Mouse (Mus musculus): Measurements from ENCODE around the gene Ankle2. TPM values are rescaled to one million over a fixed set of nuclear protein-coding genes. Genes with fewer than 3 reads are reported as not detected.

Ankle2 gene
- polyA plus RNA-seq, 1 experiment from 2014 or later = 32.2 TPM

GRCm38 (mm10) chr5:110285770-110286445, 55.1 kb downstream of the Ankle2 start, which contains the start of the genes Pxmp2 and Pole:
Gene Pxmp2 (minus strand): TSS chr5:110286186.
Gene Pole (plus strand): TSS chr5:110286306.
- Histone ChIP-seq H3K4me3 (replicated peaks) (peak within 1 kb of the TSS; percentile 71), H3K27ac (peak within 1 kb of the TSS; percentile 79), H3K9ac (peak within 1 kb of the TSS; percentile 81), H3K36me3 (peaks cover 21% of the 10 kb centered on the region), H3K27me3 (peaks cover 7% of the 10 kb centered on the region; the same call in 1 of the 2 replicates), H3K9me3 (replicated peaks) (no peaks in the 10 kb centered on the region), H3K4me1 (peaks cover 24% of the 10 kb centered on the region), H3K4me2 (peak within 1 kb of the TSS; percentile 83)
- under 1% methylated on average over 62 of the region's 64 CpGs for WGBS
- ATAC-seq (replicated peaks; ENCODE audit: low FRiP score) = peak; percentile 99

DNA sequence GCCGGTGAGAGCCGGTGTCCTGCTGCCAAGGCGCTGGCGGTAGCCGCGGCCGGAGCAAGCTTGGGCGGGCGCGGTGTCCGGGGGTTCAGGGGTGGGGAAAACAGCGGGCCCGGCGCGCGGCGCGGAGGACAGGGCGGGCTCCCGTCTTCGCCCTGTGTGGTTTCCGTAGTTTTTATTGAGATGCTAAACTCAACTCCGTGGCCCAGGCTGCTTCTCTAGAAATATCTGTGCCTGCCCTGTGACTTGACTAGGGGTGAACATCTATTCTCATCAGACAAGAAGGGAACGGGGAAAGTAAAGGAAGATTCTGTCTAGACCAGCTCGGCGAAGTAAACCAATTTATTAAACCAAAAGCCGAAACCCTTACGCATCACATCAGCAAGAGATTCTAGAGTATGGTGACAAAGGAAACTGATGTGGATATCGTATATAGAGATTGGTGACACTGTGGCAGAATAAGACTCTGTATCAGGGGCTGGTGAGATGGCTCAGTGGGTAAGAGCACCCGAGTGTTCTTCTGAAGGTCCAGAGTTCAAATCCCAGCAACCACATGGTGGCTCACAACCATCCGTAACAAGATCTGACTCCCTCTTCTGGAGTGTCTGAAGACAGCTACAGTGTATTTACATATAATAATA, 55.8 kb downstream of the Ankle2 start:
- ATAC-seq (replicated peaks; ENCODE audit: low FRiP score) = peak; percentile 78
- Histone ChIP-seq H3K9me3 (replicated peaks) (no peaks in the 10 kb centered on the region), H3K4me3 (replicated peaks) (peak overlapping the region; percentile 71), H3K27ac (peak overlapping the region; percentile 79), H3K4me2 (peak overlapping the region; percentile 83), H3K36me3 (peaks cover 27% of the 10 kb centered on the region), H3K4me1 (peaks cover 24% of the 10 kb centered on the region), H3K27me3 (peaks cover 7% of the 10 kb centered on the region; the same call in 1 of the 2 replicates), H3K9ac (peak overlapping the region; percentile 81)
- 2% methylated on average over 31 of the region's 31 CpGs for WGBS

- H3K9me3 ChIP-seq (replicated peaks) = no peaks in the 10 kb centered on the region
- peak overlapping the region; percentile 81 for H3K9ac ChIP-seq
These were observed 56.3 kb downstream of the Ankle2 start for GRCm38 (mm10) chr5:110287084-110287475.

DNA sequence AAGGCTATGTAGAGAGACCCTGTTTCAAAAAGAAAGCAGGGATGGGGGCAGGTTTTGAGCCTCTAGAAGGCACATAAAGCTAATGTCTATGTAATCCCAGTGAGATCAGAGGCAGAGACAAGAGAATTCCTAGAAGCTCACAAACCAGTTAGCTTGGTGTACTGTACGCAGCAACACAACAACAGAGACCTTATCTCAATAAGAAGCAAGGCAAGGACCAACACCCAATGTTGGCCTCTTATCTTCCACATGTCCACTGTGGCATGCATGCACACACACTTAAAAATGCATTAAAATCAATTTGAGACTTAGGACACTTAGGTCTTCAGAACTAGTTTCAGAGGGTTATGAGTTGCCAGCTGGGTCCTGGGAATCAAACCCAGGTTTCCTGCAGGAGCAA, 60.8 kb downstream of the Ankle2 start:
- no peak overlapping the region for H3K27ac ChIP-seq
- H3K27me3 ChIP-seq = no peaks in the 10 kb centered on the region
- ATAC-seq (replicated peaks; ENCODE audit: low FRiP score) = no peak
- no peak overlapping the region for H3K4me3 ChIP-seq (replicated peaks)
- WGBS = 97% methylated on average over 1 of the region's 1 CpGs
- peaks cover 73% of the 10 kb centered on the region for H3K36me3 ChIP-seq
- H3K4me2 ChIP-seq = no peak overlapping the region
- no peak overlapping the region for H3K9ac ChIP-seq
- peaks cover 9% of the 10 kb centered on the region for H3K4me1 ChIP-seq
- H3K9me3 ChIP-seq (replicated peaks) = no peaks in the 10 kb centered on the region

More at GRCm38 (mm10) chr5:110287084-110287475, 56.3 kb downstream of the Ankle2 start:
- 63% methylated on average over 2 of the region's 2 CpGs for WGBS
- Histone ChIP-seq H3K4me1 (peaks cover 24% of the 10 kb centered on the region), H3K27me3 (peaks cover 7% of the 10 kb centered on the region; the same call in 1 of the 2 replicates), H3K4me3 (replicated peaks) (peak overlapping the region; percentile 71), H3K36me3 (peaks cover 32% of the 10 kb centered on the region), H3K4me2 (peak overlapping the region; percentile 83), H3K27ac (no peak overlapping the region)
- no peak for ATAC-seq (replicated peaks; ENCODE audit: low FRiP score)

DNA sequence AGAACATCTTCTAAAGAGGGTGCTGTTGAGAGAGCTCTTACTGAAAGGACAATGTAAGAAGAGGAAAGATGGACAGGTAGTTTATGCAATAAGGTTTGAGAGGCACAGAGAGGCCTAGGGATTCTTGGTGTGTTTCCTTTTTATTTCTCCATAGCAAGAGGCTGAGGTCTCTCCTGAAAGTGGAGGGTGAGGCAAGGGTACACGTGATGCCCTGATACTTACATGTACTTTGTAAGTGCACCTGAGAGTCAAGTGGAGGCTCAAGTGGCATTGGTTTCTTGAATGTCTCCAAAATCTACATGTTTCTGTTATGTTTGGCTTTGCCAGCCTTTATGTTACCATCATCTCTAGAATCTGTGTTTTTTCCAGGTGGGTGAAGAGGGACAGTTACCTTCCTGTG, 65.8 kb downstream of the Ankle2 start:
- H3K27ac ChIP-seq = no peak overlapping the region
- no peak overlapping the region for H3K4me3 ChIP-seq (replicated peaks)
- no peaks in the 10 kb centered on the region for H3K9me3 ChIP-seq (replicated peaks)
- H3K4me1 ChIP-seq = no peaks in the 10 kb centered on the region
- no peak overlapping the region for H3K9ac ChIP-seq
- WGBS = 86% methylated on average over 1 of the region's 1 CpGs
- H3K4me2 ChIP-seq = no peak overlapping the region
- no peaks in the 10 kb centered on the region for H3K27me3 ChIP-seq
- ATAC-seq (replicated peaks; ENCODE audit: low FRiP score) = no peak
- H3K36me3 ChIP-seq = peaks cover 92% of the 10 kb centered on the region

DNA sequence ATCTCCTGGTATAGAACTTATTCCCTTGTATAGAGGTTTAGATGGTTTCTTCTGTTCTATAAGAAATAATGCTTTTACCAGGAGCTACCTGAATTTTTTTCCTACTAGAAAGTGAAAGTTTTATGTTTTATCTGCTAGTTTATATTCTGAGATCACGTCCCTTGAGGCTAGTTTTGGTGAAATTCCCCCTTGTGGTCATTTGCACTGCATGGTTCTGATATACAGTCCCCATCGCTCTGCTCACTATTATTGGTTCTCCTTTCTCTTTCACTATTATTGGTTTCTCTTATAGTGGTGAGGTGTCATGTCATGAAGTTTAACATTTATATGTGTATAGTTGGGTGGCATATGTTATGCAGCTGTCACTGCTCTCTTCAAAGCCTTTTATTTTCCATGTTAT, 69.8 kb downstream of the Ankle2 start:
- Histone ChIP-seq H3K27ac (no peak overlapping the region), H3K4me3 (replicated peaks) (no peak overlapping the region), H3K9ac (no peak overlapping the region), H3K36me3 (peaks cover 97% of the 10 kb centered on the region), H3K4me2 (no peak overlapping the region), H3K27me3 (no peaks in the 10 kb centered on the region), H3K9me3 (replicated peaks) (no peaks in the 10 kb centered on the region), H3K4me1 (no peaks in the 10 kb centered on the region)
- ATAC-seq (replicated peaks; ENCODE audit: low FRiP score) = no peak
- 93% methylated on average over 2 of the region's 2 CpGs for WGBS

Other genes with a start within 250 kb of the Ankle2 start
- 21.7 and 24.1 TPM in 2 replicates for gene Zfp932, start 234.5 kb upstream of the Ankle2 start, polyA plus RNA-seq (2015; fragmentation: Nextera tagmentation; extraction: Ambion mirVana)
- 6.7 and 7.6 TPM in 2 replicates for gene Gm17655, start 158.5 kb upstream of the Ankle2 start, polyA plus RNA-seq (2015; fragmentation: Nextera tagmentation; extraction: Ambion mirVana)
- gene Gm35315, start 136.6 kb upstream of the Ankle2 start, polyA plus RNA-seq (2015; fragmentation: Nextera tagmentation; extraction: Ambion mirVana) = 1.5 and 2.2 TPM in 2 replicates
- gene Plcxd1, start 131.0 kb upstream of the Ankle2 start, polyA plus RNA-seq (2015; fragmentation: Nextera tagmentation; extraction: Ambion mirVana) = 1.4 and 1.6 TPM in 2 replicates
- gene Gtpbp6, start 122.8 kb upstream of the Ankle2 start, polyA plus RNA-seq (2015; fragmentation: Nextera tagmentation; extraction: Ambion mirVana) = 32.3 and 34.9 TPM in 2 replicates
- 3.8 and 5.7 TPM in 2 replicates for gene Zfp605, start 120.9 kb upstream of the Ankle2 start, polyA plus RNA-seq (2015; fragmentation: Nextera tagmentation; extraction: Ambion mirVana)
- gene Chfr, start 95.2 kb upstream of the Ankle2 start, polyA plus RNA-seq (2015; fragmentation: Nextera tagmentation; extraction: Ambion mirVana) = 35.3 and 38.1 TPM in 2 replicates
- 19.0 and 19.4 TPM in 2 replicates for gene Golga3, start 54.3 kb upstream of the Ankle2 start, polyA plus RNA-seq (2015; fragmentation: Nextera tagmentation; extraction: Ambion mirVana)
- 67.6 and 68.1 TPM in 2 replicates for gene Pgam5, start 38.9 kb downstream of the Ankle2 start, polyA plus RNA-seq (2015; fragmentation: Nextera tagmentation; extraction: Ambion mirVana)
- 17.7 and 20.4 TPM in 2 replicates for gene Pxmp2, start 55.2 kb downstream of the Ankle2 start, polyA plus RNA-seq (2015; fragmentation: Nextera tagmentation; extraction: Ambion mirVana)
- 32.9 and 33.1 TPM in 2 replicates for gene Pole, start 55.3 kb downstream of the Ankle2 start, polyA plus RNA-seq (2015; fragmentation: Nextera tagmentation; extraction: Ambion mirVana)
- gene P2rx2, start 112.2 kb downstream of the Ankle2 start, polyA plus RNA-seq (2015; fragmentation: Nextera tagmentation; extraction: Ambion mirVana) = 0.68 and 0.87 TPM in 2 replicates
- not detected in 2 replicates for gene Lrcol1, start 113.7 kb downstream of the Ankle2 start, polyA plus RNA-seq (2015; fragmentation: Nextera tagmentation; extraction: Ambion mirVana)
- 12.1 and 13.2 TPM in 2 replicates for gene Fbrsl1, start 217.5 kb downstream of the Ankle2 start, polyA plus RNA-seq (2015; fragmentation: Nextera tagmentation; extraction: Ambion mirVana)